Mouse (Mus musculus) intestine, embryonic 15.5 days (tissue): ENCODE results near the gene Rab33a. TPM values are rescaled to one million over a fixed set of nuclear protein-coding genes. Genes with fewer than 3 reads are reported as not detected.

Experiments used
- ATAC-seq: fragments of 200-750 bp; cut with Nextera tagmentation; 2 replicates; pipeline ENCODE4 v1.8.0; 2017; ENCODE audit warnings: moderate TSS enrichment, moderate library complexity
- H3K27ac ChIP-seq: fragments of 300-500 bp; sonication (generic); 2 replicates; pipeline ENCODE4 v1.5.1; 2015; ENCODE audit warnings: mild to moderate bottlenecking, inconsistent platforms
- H3K27me3 ChIP-seq: fragments of 300-500 bp; sonication (generic); replicated peaks from 2 replicates; pipeline ENCODE4 v1.6.1; 2015; ENCODE audit warnings: inconsistent platforms
- H3K36me3 ChIP-seq: fragments of 300-500 bp; sonication (generic); 2 replicates; pipeline ENCODE4 v1.6.1; 2015; ENCODE audit warnings: inconsistent platforms
- H3K4me1 ChIP-seq: fragments of 300-500 bp; sonication (generic); replicated peaks from 2 replicates; pipeline ENCODE4 v1.6.1; 2015; ENCODE audit warnings: inconsistent platforms
- H3K4me2 ChIP-seq: fragments of 300-500 bp; sonication (generic); replicated peaks from 2 replicates; pipeline ENCODE4 v1.6.1; 2015; ENCODE audit warnings: mild to moderate bottlenecking, inconsistent platforms
- H3K4me3 ChIP-seq: fragments of 300-500 bp; sonication (generic); replicated peaks from 2 replicates; pipeline ENCODE4 v1.5.1; 2015; ENCODE audit warnings: inconsistent platforms
- H3K9ac ChIP-seq: fragments of 300-500 bp; sonication (generic); 2 replicates; pipeline ENCODE4 v1.6.1; 2015; ENCODE audit warnings: inconsistent platforms
- H3K9me3 ChIP-seq: fragments of 300-500 bp; sonication (generic); 2 replicates; pipeline ENCODE4 v1.6.1; 2016; ENCODE audit warnings: inconsistent platforms
- WGBS: fragments of 180-500 bp; shearing (Covaris S2); methylation state at CpG from one replicate; pipeline ENCODE4 v1.1.7; 2015; 5-methylcytosine and 5-hydroxymethylcytosine counted together
- polyA plus RNA-seq: library from polyadenylated mRNA; unstranded; fragments of >200 nt; fragmentation: Nextera tagmentation; extraction: Ambion mirVana; gene quantifications from 2 replicates; pipeline ENCODE4 v1.2.1, GENCODE M21; 2015

The Rab33a gene
- polyA plus RNA-seq, 1 experiment from 2014 or later: 5.5 TPM

GRCm38 (mm10) chrX:48526435-48526834, 7.3 kb downstream of the Rab33a start:
- no peak overlapping the region for H3K4me2 ChIP-seq
- 51% methylated on average over 3 of the region's 3 CpGs for WGBS

GRCm38 (mm10) chrX:48532175-48532574, 13.1 kb downstream of the Rab33a start:
- WGBS: 41% methylated on average over 3 of the region's 3 CpGs
- ATAC-seq: peak; percentile 56; the same call in 1 of the 2 replicates

More at GRCm38 (mm10) chrX:48526435-48526834, 7.3 kb downstream of the Rab33a start:
- Histone ChIP-seq H3K4me1 (no peaks in the 10 kb centered on the region), H3K9ac (no peak overlapping the region), H3K4me3 (no peak overlapping the region), H3K27ac (no peak overlapping the region), H3K36me3 (no peaks in the 10 kb centered on the region), H3K9me3 (no peaks in the 10 kb centered on the region), H3K27me3 (no peaks in the 10 kb centered on the region)
- ATAC-seq: no peak

More at GRCm38 (mm10) chrX:48532175-48532574, 13.1 kb downstream of the Rab33a start:
- no peaks in the 10 kb centered on the region for H3K4me1 ChIP-seq
- H3K27me3 ChIP-seq: no peaks in the 10 kb centered on the region
- no peaks in the 10 kb centered on the region for H3K9me3 ChIP-seq
- no peak overlapping the region for H3K4me2 ChIP-seq
- no peaks in the 10 kb centered on the region for H3K36me3 ChIP-seq
- no peak overlapping the region for H3K27ac ChIP-seq
- H3K9ac ChIP-seq: no peak overlapping the region
- no peak overlapping the region for H3K4me3 ChIP-seq

Other genes with a start within 250 kb of the Rab33a start
- gene Bcorl1, start 177.9 kb upstream of the Rab33a start, polyA plus RNA-seq: 4.9 and 5.1 TPM in 2 replicates
- 13.0 and 13.9 TPM in 2 replicates for gene Elf4, start 56.2 kb upstream of the Rab33a start, polyA plus RNA-seq
- 95.1 and 102 TPM in 2 replicates for gene Aifm1, start 5.7 kb upstream of the Rab33a start, polyA plus RNA-seq
- gene Zfp280c, start 75.2 kb downstream of the Rab33a start, polyA plus RNA-seq: 6.5 and 7.6 TPM in 2 replicates
- 12.0 and 13.7 TPM in 2 replicates for gene Slc25a14, start 104.1 kb downstream of the Rab33a start, polyA plus RNA-seq
- 0.21 and 0.48 TPM in 2 replicates for gene Gpr119, start 155.2 kb downstream of the Rab33a start, polyA plus RNA-seq
- 19.8 and 20.4 TPM in 2 replicates for gene Rbmx2, start 175.7 kb downstream of the Rab33a start, polyA plus RNA-seq